Mouse (Mus musculus) thymus, adult 2 months (tissue): ENCODE data around the gene Ccdc34.

Experiments used
- CTCF ChIP-seq: fragments of 200-500 bp; IDR thresholded peaks from 2 replicates; pipeline ENCODE4 v1.5.1; 2012; ENCODE audit warnings: mild to moderate bottlenecking, control low read depth, low read length, moderate library complexity, borderline replicate concordance; ENCODE audit not compliant: control insufficient read depth, poor library complexity, insufficient read depth; ENCODE audit errors: extremely low read depth
- POLR2A ChIP-seq: fragments of 200-500 bp; IDR thresholded peaks from 2 replicates; pipeline ENCODE4 v1.6.1; 2012; ENCODE audit warnings: mild to moderate bottlenecking, low read length, control low read depth, moderate library complexity; ENCODE audit not compliant: control insufficient read depth, poor library complexity, insufficient read depth; ENCODE audit errors: extremely low read depth

DNA sequence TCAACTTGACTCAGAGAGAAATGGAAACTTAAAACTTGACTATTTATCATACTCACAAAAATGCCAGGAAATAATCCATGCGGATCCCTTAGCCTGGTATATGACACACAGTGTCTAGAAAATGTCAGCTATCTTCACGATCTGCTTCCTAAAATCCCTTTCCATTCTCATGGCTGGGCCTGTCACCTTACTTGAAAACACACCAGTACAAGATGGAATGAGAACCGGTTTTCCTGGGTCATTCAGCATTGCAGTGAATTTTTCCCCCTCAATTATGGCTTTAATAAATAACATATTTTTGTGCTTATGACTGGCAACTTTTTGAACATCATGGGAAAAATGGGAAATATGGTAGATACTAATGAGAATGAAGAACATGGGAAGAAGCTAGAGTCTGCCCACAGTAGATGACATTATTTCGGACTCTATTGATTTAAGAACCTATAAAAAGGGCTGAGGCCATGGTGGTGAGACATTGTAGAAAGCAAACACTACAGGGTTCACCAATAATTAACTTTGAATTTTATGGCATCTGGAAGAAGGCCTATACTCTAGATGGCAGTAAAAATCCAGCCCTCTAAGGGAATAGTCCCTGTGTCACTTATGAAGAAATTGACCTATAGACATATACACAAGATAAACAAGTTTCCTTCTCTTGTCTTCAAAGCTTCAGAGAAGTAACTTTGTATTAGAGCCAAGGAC lies 171.2 kb downstream of the Ccdc34 start:
- no peak for TF ChIP-seq CTCF
- TF ChIP-seq POLR2A = no peak
